Mouse (Mus musculus) MEL (cell line): Measurements from ENCODE around the gene Skap2. TPM values are rescaled to one million over a fixed set of nuclear protein-coding genes. Genes with fewer than 3 reads are reported as not detected.

Experiments used
- DNase-seq: peaks from one replicate; pipeline ENCODE4 v3.0.0; 2011; ENCODE audit warnings: low read depth, low spot score
- H3K27ac ChIP-seq: 2 replicates; pipeline ENCODE4 v1.5.1; 2012; ENCODE audit warnings: low read depth, mild to moderate bottlenecking, control low read depth, low read length, moderate library complexity; ENCODE audit not compliant: control insufficient read depth
- H3K27me3 ChIP-seq, 2 experiments: fragments of 150-350 bp in 1 of 2; sonication (generic) in 1 of 2; 2 replicates each; pipeline ENCODE4 v1.6.1; 2012; ENCODE audit warnings: low read length in 2 of 2, mild to moderate bottlenecking in 2 of 2, improper control_type of control experiment in 1 of 2, moderate library complexity in 1 of 2; ENCODE audit not compliant: insufficient read depth in 2 of 2, control insufficient read depth in 1 of 2
- H3K36me3 ChIP-seq, 2 experiments: 2 replicates each; pipeline ENCODE4 v1.6.1; 2012 to 2014; ENCODE audit warnings: low read length in 2 of 2, improper control_type of control experiment in 1 of 2, inconsistent platforms in 1 of 2, mild to moderate bottlenecking in 1 of 2; ENCODE audit not compliant: insufficient read depth in 2 of 2, control insufficient read depth in 1 of 2
- H3K4me1 ChIP-seq, 2 experiments: fragments of 150-350 bp in 1 of 2; sonication (generic) in 1 of 2; 2 replicates each; pipeline ENCODE4 v1.6.1; 2012; ENCODE audit warnings: low read length in 2 of 2, improper control_type of control experiment in 1 of 2, mild to moderate bottlenecking in 1 of 2; ENCODE audit not compliant: insufficient read depth in 2 of 2, control insufficient read depth in 1 of 2
- H3K4me3 ChIP-seq, 2 experiments: fragments of 150-350 bp in 1 of 2; sonication (generic) in 1 of 2; 2 replicates each; pipeline ENCODE4 v1.5.1; 2012; ENCODE audit warnings: low read depth in 2 of 2, low read length in 2 of 2, mild to moderate bottlenecking in 2 of 2, moderate library complexity in 2 of 2, control low read depth in 1 of 2, improper control_type of control experiment in 1 of 2; ENCODE audit not compliant: control insufficient read depth in 1 of 2, insufficient read depth in 1 of 2
- H3K79me2 ChIP-seq: 2 replicates; pipeline ENCODE4 v1.6.1; 2012; ENCODE audit warnings: mild to moderate bottlenecking, low read length, moderate library complexity; ENCODE audit not compliant: control insufficient read depth, poor library complexity, insufficient read depth
- H3K9ac ChIP-seq: 2 replicates; pipeline ENCODE4 v1.6.1; 2012; ENCODE audit warnings: low read depth, mild to moderate bottlenecking, control low read depth, low read length, moderate library complexity; ENCODE audit not compliant: control insufficient read depth, poor library complexity, severe bottlenecking
- H3K9me3 ChIP-seq: fragments of 150-350 bp; sonication (generic); replicated peaks from 2 replicates; pipeline ENCODE4 v1.6.1; 2012; ENCODE audit warnings: mild to moderate bottlenecking, low read length, improper control_type of control experiment, moderate library complexity; ENCODE audit not compliant: insufficient read depth
- CHD2 ChIP-seq: IDR thresholded peaks from 2 replicates; pipeline ENCODE4 v1.6.1; 2011; ENCODE audit warnings: low read length, improper control_type of control experiment
- CTCF ChIP-seq, 3 experiments: IDR thresholded peaks in 2 of 3; conservative IDR thresholded peaks in 1 of 3; 2 replicates each; pipeline ENCODE4 v1.5.1; 2011 to 2012; ENCODE audit warnings: low read length in 3 of 3, low read depth in 2 of 3, mild to moderate bottlenecking in 2 of 3, improper control_type of control experiment in 1 of 3, inconsistent platforms in 1 of 3, mixed read lengths in 1 of 3, moderate library complexity in 1 of 3; ENCODE audit not compliant: control insufficient read depth in 1 of 3, insufficient read depth in 1 of 3, poor library complexity in 1 of 3, severe bottlenecking in 1 of 3
- EP300 ChIP-seq, 2 experiments: IDR thresholded peaks; 2 replicates each; pipeline ENCODE4 v1.6.1; 2011; ENCODE audit warnings: improper control_type of control experiment in 2 of 2, low read length in 2 of 2, low read depth in 1 of 2, mild to moderate bottlenecking in 1 of 2
- ETS1 ChIP-seq: IDR thresholded peaks from 2 replicates; pipeline ENCODE4 v1.6.1; 2012; ENCODE audit warnings: low read depth, mild to moderate bottlenecking, inconsistent platforms, low read length, improper control_type of control experiment, moderate library complexity
- HCFC1 ChIP-seq: IDR thresholded peaks from 2 replicates; pipeline ENCODE4 v1.6.1; 2012; ENCODE audit warnings: low read depth, mild to moderate bottlenecking, inconsistent platforms, low read length, improper control_type of control experiment, moderate library complexity
- MAFK ChIP-seq: IDR thresholded peaks from 2 replicates; pipeline ENCODE4 v1.6.1; 2011; ENCODE audit warnings: low read depth, mild to moderate bottlenecking, low read length, improper control_type of control experiment, borderline replicate concordance
- MAX ChIP-seq: IDR thresholded peaks from 2 replicates; pipeline ENCODE4 v1.6.1; 2011; ENCODE audit warnings: low read length, improper control_type of control experiment
- MAZ ChIP-seq: IDR thresholded peaks from 2 replicates; pipeline ENCODE4 v1.6.1; 2012; ENCODE audit warnings: low read depth, mild to moderate bottlenecking, inconsistent platforms, low read length, improper control_type of control experiment
- MEF2A ChIP-seq: IDR thresholded peaks from 2 replicates; pipeline ENCODE4 v1.6.1; 2014; ENCODE audit warnings: low read depth, mild to moderate bottlenecking, inconsistent platforms, low read length, improper control_type of control experiment; ENCODE audit not compliant: poor library complexity, insufficient replicate concordance, severe bottlenecking; ENCODE audit errors: extremely low read depth
- MXI1 ChIP-seq: IDR thresholded peaks from 2 replicates; pipeline ENCODE4 v1.6.1; 2011; ENCODE audit warnings: mild to moderate bottlenecking, low read depth, low read length, improper control_type of control experiment
- MYB ChIP-seq: IDR thresholded peaks from 2 replicates; pipeline ENCODE4 v1.6.1; 2011; ENCODE audit warnings: mild to moderate bottlenecking, low read depth, low read length, improper control_type of control experiment
- RCOR1 ChIP-seq: IDR thresholded peaks from 2 replicates; pipeline ENCODE4 v1.6.1; 2012; ENCODE audit warnings: low read depth, mild to moderate bottlenecking, inconsistent platforms, low read length, improper control_type of control experiment
- SMC3 ChIP-seq: IDR thresholded peaks from 2 replicates; pipeline ENCODE4 v1.6.1; 2011; ENCODE audit warnings: low read depth, low read length, improper control_type of control experiment
- TBP ChIP-seq: IDR thresholded peaks from 2 replicates; pipeline ENCODE4 v1.8.0; 2011; ENCODE audit warnings: low read depth, low read length, improper control_type of control experiment
- TCF12 ChIP-seq: IDR thresholded peaks from 2 replicates; pipeline ENCODE4 v1.6.1; 2014; ENCODE audit warnings: low read depth, mild to moderate bottlenecking, inconsistent platforms, low read length, improper control_type of control experiment, moderate library complexity
- UBTF ChIP-seq: IDR thresholded peaks from 2 replicates; pipeline ENCODE4 v1.6.1; 2012; ENCODE audit warnings: low read depth, mild to moderate bottlenecking, inconsistent platforms, low read length, improper control_type of control experiment, moderate library complexity, borderline replicate concordance; ENCODE audit not compliant: insufficient read depth
- USF1 ChIP-seq: IDR thresholded peaks from 2 replicates; pipeline ENCODE4 v1.6.1; 2014; ENCODE audit warnings: low read depth, mild to moderate bottlenecking, inconsistent platforms, low read length, improper control_type of control experiment, moderate library complexity
- ZC3H11A ChIP-seq: IDR thresholded peaks from 2 replicates; pipeline ENCODE4 v1.6.1; 2012; ENCODE audit warnings: low read depth, mild to moderate bottlenecking, inconsistent platforms, low read length, improper control_type of control experiment
- ZNF384 ChIP-seq: IDR thresholded peaks from 2 replicates; pipeline ENCODE4 v1.6.1; 2012; ENCODE audit warnings: low read depth, mild to moderate bottlenecking, inconsistent platforms, low read length, improper control_type of control experiment
- polyA plus RNA-seq, 2 experiments: library from polyadenylated mRNA; stranded (reverse) in 1 of 2; unstranded in 1 of 2; fragments of >175 nt in 1 of 2; fragments of >200 nt in 1 of 2; gene quantifications; 2 replicates each; pipeline versions ENCODE4 v1.2.1 to v1.2.4; 2012; ENCODE audit warnings: low replicate concordance in 2 of 2, low read depth in 1 of 2; ENCODE audit not compliant: insufficient read length in 2 of 2, insufficient read depth in 1 of 2, missing spikeins in 1 of 2
- total RNA-seq: library from RNA; depleted of rRNA; stranded (reverse); fragments of 300-350 nt; gene quantifications from 2 replicates; pipeline ENCODE4 v1.2.3, GENCODE M21; 2012

Skap2 gene
- total and polyA plus RNA-seq, 3 experiments: 17.8 to 31.3 TPM; not detected in 1

GRCm38 (mm10) chr6:51871135-51871534 is 141.2 kb downstream of the Skap2 start (continued):
- peak in 2 of 3 experiments; percentile 41 to 71; a peak in 4 of 6 replicates for TF ChIP-seq CTCF (IDR thresholded peaks at IDR 0.05 in 2 of 3, conservative IDR thresholded peaks at IDR 0.05 in 1 of 3; ENCODE audit: control insufficient read depth in 1 of 3, insufficient read depth in 1 of 3, low read depth in 2 of 3, low read length in 3 of 3, poor library complexity in 1 of 3, severe bottlenecking in 1 of 3)
- TF ChIP-seq MAFK: no peak

- Histone ChIP-seq H3K27me3 (no peaks in the 10 kb centered on the region), H3K4me1 (no peaks in the 10 kb centered on the region), H3K4me3 (no peak overlapping the region), H3K9me3 (no peaks in the 10 kb centered on the region), H3K79me2 (no peaks in the 10 kb centered on the region), H3K9ac (no peak overlapping the region), H3K27ac (no peak overlapping the region), H3K36me3 (no peaks in the 10 kb centered on the region)
- TF ChIP-seq MEF2A (no peak), MAZ (no peak), RCOR1 (no peak), UBTF (no peak), ZNF384 (no peak), ETS1 (no peak), HCFC1 (no peak), USF1 (no peak), MYB (no peak), TCF12 (no peak), EP300 (IDR thresholded peaks at IDR 0.05; ENCODE audit: low read depth in 1 of 2, low read length in 2 of 2) (no peak), TBP (no peak), SMC3 (no peak), ZC3H11A (no peak)
- DNase-seq: no peak
These were observed 142.1 kb downstream of the Skap2 start for GRCm38 (mm10) chr6:51870294-51870693.

- no peaks in the 10 kb centered on the region for H3K9me3 ChIP-seq
- no peaks in the 10 kb centered on the region for H3K79me2 ChIP-seq
- no peak for DNase-seq
- no peak for TF ChIP-seq HCFC1
- TF ChIP-seq CHD2: no peak
- no peak for TF ChIP-seq ZC3H11A
- no peak for TF ChIP-seq MXI1
- no peak for TF ChIP-seq MAX
- no peak for TF ChIP-seq UBTF
- no peak overlapping the region for H3K27ac ChIP-seq
- no peak overlapping the region for H3K9ac ChIP-seq
- no peaks in the 10 kb centered on the region for H3K36me3 ChIP-seq
- H3K4me3 ChIP-seq: no peak overlapping the region
- no peaks in the 10 kb centered on the region for H3K27me3 ChIP-seq
- no peaks in the 10 kb centered on the region for H3K4me1 ChIP-seq
These were observed 145.8 kb downstream of the Skap2 start for GRCm38 (mm10) chr6:51866596-51866995.
